Mouse (Mus musculus) ES-E14 (cell line): ENCODE data around the gene Fam110a. TPM values are rescaled to one million over a fixed set of nuclear protein-coding genes. Genes with fewer than 3 reads are reported as not detected.
"Not testable (repeated sequence)": the region's sequence is repeated elsewhere in the genome, so short reads cannot be mapped to it uniquely, and the experiment has no call there.

ENCODE experiments used
- DNase-seq: peaks from one replicate; pipeline ENCODE4 v3.0.0-alpha.2; 2013; ENCODE audit warnings: low read depth, low spot score
- H3K27ac ChIP-seq: 2 replicates; pipeline ENCODE4 v1.5.1; 2012; ENCODE audit warnings: low read depth, mild to moderate bottlenecking, low read length, moderate library complexity, mixed read lengths; ENCODE audit not compliant: poor library complexity, insufficient read depth, severe bottlenecking
- H3K36me3 ChIP-seq: 2 replicates; pipeline ENCODE4 v1.6.1; 2012; ENCODE audit warnings: mild to moderate bottlenecking, low read length, moderate library complexity, mixed read lengths; ENCODE audit not compliant: control insufficient read depth, poor library complexity, insufficient read depth, severe bottlenecking
- H3K4me1 ChIP-seq, 2 experiments: fragments of 150-350 bp in 1 of 2; sonication (generic) in 1 of 2; 2 replicates each; pipeline ENCODE4 v1.6.1; 2012; ENCODE audit warnings: low read length in 2 of 2, mild to moderate bottlenecking in 1 of 2, mixed read lengths in 1 of 2; ENCODE audit not compliant: control insufficient read depth in 2 of 2, insufficient read depth in 2 of 2, poor library complexity in 1 of 2
- H3K4me3 ChIP-seq, 2 experiments: fragments of 150-350 bp in 1 of 2; sonication (generic) in 1 of 2; 2 replicates each; pipeline ENCODE4 v1.5.1; 2012; ENCODE audit warnings: low read length in 2 of 2, low read depth in 1 of 2, mild to moderate bottlenecking in 1 of 2, mixed read lengths in 1 of 2; ENCODE audit not compliant: insufficient read depth in 1 of 2, poor library complexity in 1 of 2, severe bottlenecking in 1 of 2
- H3K9ac ChIP-seq: 2 replicates; pipeline ENCODE4 v1.6.1; 2012; ENCODE audit warnings: low read depth, mild to moderate bottlenecking, low read length, mixed read lengths; ENCODE audit not compliant: poor library complexity, insufficient read depth, severe bottlenecking
- H3K9me3 ChIP-seq: fragments of 150-350 bp; sonication (generic); 2 replicates; pipeline ENCODE4 v1.6.1; 2012; ENCODE audit warnings: low read depth, mild to moderate bottlenecking, low read length; ENCODE audit not compliant: control insufficient read depth, insufficient read depth
- CHD2 ChIP-seq: IDR thresholded peaks from 2 replicates; pipeline ENCODE4 v1.6.1; 2014; ENCODE audit warnings: mild to moderate bottlenecking, low read depth, low read length, inconsistent platforms
- HCFC1 ChIP-seq: IDR thresholded peaks from 2 replicates; pipeline ENCODE4 v1.6.1; 2012; ENCODE audit warnings: low read length, inconsistent platforms, borderline replicate concordance; ENCODE audit not compliant: insufficient read depth
- MAFK ChIP-seq: IDR thresholded peaks from 2 replicates; pipeline ENCODE4 v1.6.1; 2014; ENCODE audit warnings: mild to moderate bottlenecking, low read depth, low read length, inconsistent platforms; ENCODE audit not compliant: insufficient read depth
- ZC3H11A ChIP-seq: IDR thresholded peaks from 2 replicates; pipeline ENCODE4 v1.6.1; 2012; ENCODE audit warnings: low read depth, mild to moderate bottlenecking, inconsistent platforms, low read length, borderline replicate concordance
- ZNF384 ChIP-seq: IDR thresholded peaks from 2 replicates; pipeline ENCODE4 v1.6.1; 2012; ENCODE audit warnings: low read depth, low read length, inconsistent platforms
- in situ Hi-C, 2 experiments: fragments of 600-800 bp; cut with MboI; formaldehyde crosslinking; loops; one replicate each; pipeline ENCODE4 v1.15.1; 2025; ENCODE audit warnings: low sequenced_read_pairs in 2 of 2, inconsistent platforms in 1 of 2; ENCODE audit not compliant: unreplicated experiment in 2 of 2
- total RNA-seq: library from RNA; depleted of rRNA; stranded (reverse); fragments of 300-350 nt; gene quantifications from 2 replicates; pipeline ENCODE4 v1.2.3, GENCODE M21; 2012

The Fam110a gene
- total RNA-seq, 1 experiment: 5.8 TPM

GRCm38 (mm10) chr2:151998505-151998899 lies 18.5 kb upstream of the Fam110a start:
- Histone ChIP-seq H3K36me3 (no peaks in the 10 kb centered on the region), H3K27ac (no peak overlapping the region), H3K4me1 (peaks cover 15 to 35% of the 10 kb centered on the region in 2 experiments), H3K9ac (no peak overlapping the region), H3K4me3 (no peak overlapping the region), H3K9me3 (no peaks in the 10 kb centered on the region)
- in situ Hi-C loops: loop anchor here in 1 of 2 experiments (10.0 kb wide), 1 partner anchor 124 kb away; no protein-coding TSS in a partner anchor
- TF ChIP-seq MAFK: no peak
- TF ChIP-seq ZNF384: no peak
- TF ChIP-seq HCFC1: no peak
- no peak for TF ChIP-seq ZC3H11A
- no peak for TF ChIP-seq CHD2
- no peak for DNase-seq

- TF ChIP-seq HCFC1 (no peak), ZNF384 (no peak), MAFK (no peak), ZC3H11A (no peak), CHD2 (no peak)
- Histone ChIP-seq H3K27ac (no peak overlapping the region), H3K9me3 (no peaks in the 10 kb centered on the region), H3K36me3 (no peaks in the 10 kb centered on the region), H3K4me3 (no peak overlapping the region), H3K9ac (no peak overlapping the region), H3K4me1 (peaks cover 15 to 35% of the 10 kb centered on the region in 2 experiments)
- in situ Hi-C loops: loop anchor here in 1 of 2 experiments (10.0 kb wide), 1 partner anchor 123 kb away; no protein-coding TSS in a partner anchor
- no peak for DNase-seq
Observed at GRCm38 (mm10) chr2:151997776-151998504, 17.9 kb upstream of the Fam110a start.

- in situ Hi-C loops: loop anchor here in 1 of 2 experiments (10.0 kb wide), 1 partner anchor 122 kb away; no protein-coding TSS in a partner anchor
- not testable (repeated sequence) for H3K9ac ChIP-seq, H3K36me3 ChIP-seq, H3K9me3 ChIP-seq, H3K4me3 ChIP-seq, H3K27ac ChIP-seq, DNase-seq
- peaks cover 15 to 35% of the 10 kb centered on the region in 2 experiments for H3K4me1 ChIP-seq
Observed at GRCm38 (mm10) chr2:151997190-151997575, 17.2 kb upstream of the Fam110a start.

GRCm38 (mm10) chr2:151996229-151997189 lies 16.5 kb upstream of the Fam110a start, which contains the start of gene Slc52a3:
Gene Slc52a3, plus strand, starts transcription at chr2:151996511.
- TF ChIP-seq HCFC1: no peak
- no peak for TF ChIP-seq ZC3H11A
- 0 out of 2 replicates have a peak, but pooled peaks have one; percentile 31 for TF ChIP-seq CHD2
- Histone ChIP-seq H3K27ac (no peak within 1 kb of the TSS), H3K9ac (peak within 1 kb of the TSS; percentile 44; the same call in 1 of the 2 replicates), H3K4me3 (no peak within 1 kb of the TSS; a peak in 1 of 4 replicates), H3K9me3 (no peaks in the 10 kb centered on the region), H3K4me1 (peaks cover 15 to 38% of the 10 kb centered on the region in 2 experiments), H3K36me3 (no peaks in the 10 kb centered on the region)
- in situ Hi-C loops: loop anchor here in 1 of 2 experiments (10.0 kb wide), 1 partner anchor 122 kb away; no protein-coding TSS in a partner anchor
- peak; percentile 78 for DNase-seq
